Mouse (Mus musculus): ENCODE measurements at regions not wholly inside any gene's neighbourhood (a gene's known extent, or its start where the extent isn't known, plus 50 kb on each side); places are given as distances from the start of the nearest gene placed in this dataset.

DNA sequence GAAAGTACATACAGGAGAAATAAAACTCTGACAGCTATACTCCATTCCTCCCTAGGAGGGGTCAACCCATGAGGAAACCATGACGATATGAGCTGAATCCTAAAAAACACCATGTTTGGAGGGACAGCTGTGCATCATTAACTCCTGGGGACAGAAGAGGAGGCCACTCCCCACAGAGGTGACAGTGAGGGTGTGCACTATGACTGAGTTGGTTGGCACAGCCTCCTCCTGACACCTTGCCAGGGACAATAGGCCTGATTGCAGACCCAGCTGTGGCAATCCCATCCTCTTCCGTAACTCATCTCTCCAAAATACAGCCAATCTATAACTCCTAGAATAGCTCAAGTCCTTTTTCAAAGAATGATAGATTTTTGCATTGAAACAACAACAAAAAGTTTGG is 112.0 kb downstream of the Rbm43 start:
- DNase-seq: no peak

DNA sequence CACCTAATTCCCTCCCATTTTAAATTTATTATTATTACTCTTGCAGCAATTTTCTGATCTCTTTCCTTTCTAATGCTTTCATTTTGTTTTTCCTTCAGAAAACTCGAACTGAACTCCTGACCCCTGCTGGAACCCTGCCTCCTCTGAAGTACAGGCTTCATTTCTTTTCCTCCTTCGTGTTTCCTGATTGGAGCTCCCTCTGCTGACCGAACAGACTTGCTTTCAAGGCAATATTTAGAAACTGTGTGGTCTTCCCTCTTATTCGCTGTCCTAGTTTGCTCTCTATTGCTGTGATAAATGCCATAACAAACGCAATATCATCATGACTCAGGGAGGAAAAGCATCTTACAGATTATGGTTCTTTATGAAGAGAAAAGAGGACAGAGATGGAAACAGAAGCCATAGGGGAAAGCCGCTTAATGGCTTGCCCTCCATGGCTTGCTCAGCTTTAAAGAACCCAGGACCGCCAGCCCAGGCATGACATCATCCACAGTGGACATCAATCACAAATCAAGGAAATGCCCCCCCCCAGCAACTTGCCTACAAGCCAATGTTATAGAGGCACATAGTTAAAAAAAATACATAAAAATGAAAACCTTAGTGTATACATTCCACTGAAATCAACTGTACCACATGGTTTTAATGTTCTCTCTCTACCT is 104.5 kb downstream of the Rbm43 start:
- DNase-seq: peak; percentile 11 to 23

DNA sequence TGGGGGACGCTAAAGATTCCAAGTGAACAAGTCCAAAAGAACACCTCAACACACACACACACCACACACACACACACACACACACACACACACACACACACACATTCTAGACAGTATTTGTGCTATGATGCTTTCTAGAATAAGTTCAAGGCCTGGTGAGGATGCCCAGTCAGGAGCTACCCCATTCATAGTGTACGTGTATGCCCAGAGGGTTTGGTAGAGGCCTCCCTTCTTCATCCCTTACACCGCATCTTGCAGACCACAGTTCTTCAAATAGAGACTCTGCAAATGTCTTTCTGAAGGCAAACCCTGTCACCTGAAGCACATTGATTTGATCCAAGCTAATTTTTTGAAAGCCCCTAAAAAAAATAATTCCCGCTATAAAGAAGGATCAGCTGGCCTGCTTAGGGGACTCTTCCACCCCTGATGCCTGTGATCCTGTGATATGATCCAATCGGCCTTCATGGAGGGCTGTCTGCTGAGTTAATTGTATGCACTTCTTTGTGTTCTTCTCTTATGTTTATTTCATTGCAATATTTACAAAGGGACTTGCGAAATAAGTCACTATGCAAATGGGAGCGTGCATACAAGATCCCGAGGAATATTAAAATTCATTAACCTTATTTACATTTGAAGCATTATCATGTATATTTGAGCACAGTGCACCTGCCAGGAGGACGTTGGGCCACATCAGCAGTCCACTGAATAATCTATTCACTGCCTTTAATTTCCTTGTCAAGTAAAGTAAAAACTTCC is 103.8 kb downstream of the Rbm43 start:
- DNase-seq: no peak

DNA sequence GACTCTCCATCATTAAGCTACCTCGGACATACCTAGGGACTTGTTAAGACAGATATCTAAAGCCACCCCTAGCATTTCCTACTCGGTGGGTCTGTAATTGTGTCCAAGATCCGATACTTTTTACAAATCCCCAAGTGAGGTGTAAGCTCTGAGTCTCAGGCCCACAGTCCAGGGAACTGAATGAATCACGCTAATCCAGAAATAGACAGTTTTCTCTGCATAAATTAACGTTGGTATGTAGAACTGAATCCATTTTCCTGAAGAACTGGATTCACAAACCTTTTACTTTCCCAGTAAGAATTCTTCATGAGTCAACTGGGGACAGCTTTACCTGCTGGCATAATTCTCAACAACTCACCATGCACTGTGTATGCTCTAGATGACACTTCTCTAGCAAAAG is 97.1 kb downstream of the Rbm43 start:
- no peak for DNase-seq

DNA sequence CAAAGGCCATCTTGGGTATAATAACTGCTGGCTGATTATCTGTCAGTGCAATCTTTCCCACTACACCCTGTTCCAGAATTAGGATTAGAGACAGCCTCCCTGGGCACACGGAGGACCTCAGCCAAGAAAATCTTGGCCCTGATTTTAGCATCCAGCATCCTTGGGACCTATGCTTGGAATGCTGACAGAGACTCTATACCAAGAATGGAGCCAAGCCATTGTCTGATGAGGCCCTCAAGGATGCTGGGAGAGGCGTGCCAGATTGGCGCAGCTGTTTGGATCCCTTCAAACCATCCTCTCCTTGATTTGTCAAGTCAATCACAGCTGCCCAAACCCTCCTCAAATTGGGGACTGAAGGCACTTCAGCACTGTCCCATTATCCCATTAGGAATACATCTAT is 94.2 kb downstream of the Rbm43 start:
- no peak for DNase-seq

DNA sequence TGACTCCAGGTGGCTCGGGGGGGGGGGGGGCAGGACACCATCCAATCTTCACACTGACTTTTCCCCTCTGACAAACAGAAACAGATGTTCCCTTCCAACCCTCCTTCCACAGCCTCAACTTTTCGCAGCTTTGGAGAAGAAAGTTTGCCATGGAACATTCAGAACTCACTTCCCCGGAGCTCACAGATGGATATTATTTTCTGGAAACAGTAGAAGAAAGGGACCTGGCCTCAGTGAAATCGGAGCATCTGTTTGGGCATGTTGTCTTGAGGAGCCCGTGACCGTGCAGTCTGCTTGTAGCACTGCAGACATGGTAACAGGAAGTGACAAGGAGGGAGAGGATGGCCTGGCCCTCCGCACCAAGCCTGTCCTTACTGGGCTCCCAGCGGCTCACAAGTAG is 90.1 kb downstream of the Rbm43 start:
- peak in 1 of 2 experiments; percentile 9 for DNase-seq

DNA sequence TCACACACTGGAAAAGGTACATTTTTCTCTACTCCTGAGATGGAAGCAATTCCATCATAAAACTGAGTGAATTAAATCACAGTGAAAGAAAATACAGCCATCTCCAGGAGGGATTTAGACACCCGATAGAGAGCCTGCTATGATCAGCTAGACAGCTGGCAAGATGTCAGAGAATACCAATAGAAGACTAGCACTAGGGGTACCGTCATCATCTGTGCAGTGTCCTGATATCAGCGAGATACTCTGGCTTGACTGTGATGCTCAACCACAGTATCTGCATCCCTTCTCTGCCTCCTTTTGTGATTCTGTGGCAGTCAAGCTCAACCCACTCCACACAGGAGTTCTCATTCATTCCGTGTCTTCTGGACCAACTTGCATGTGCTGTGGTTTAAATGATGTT is 87.4 kb downstream of the Rbm43 start:
- DNase-seq: no peak

DNA sequence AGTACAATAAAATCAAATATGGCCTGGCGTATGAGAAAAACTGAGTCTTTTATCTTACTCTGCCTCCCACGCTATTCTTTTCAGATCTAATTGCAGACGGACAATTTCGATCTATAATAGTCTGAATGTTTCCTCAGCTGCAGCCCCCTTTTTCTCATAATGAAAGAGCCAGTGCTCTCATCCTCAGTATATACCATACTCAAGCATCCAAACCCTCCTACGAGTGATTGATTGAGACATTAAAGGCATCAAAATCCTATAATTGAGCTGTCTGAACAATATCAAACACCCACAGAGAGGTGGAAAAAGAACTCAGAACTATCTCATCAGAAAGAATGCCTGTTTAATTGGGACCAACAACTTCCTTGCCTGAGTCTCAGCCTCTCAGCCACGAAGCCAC is 87.0 kb downstream of the Rbm43 start:
- no peak for DNase-seq

DNA sequence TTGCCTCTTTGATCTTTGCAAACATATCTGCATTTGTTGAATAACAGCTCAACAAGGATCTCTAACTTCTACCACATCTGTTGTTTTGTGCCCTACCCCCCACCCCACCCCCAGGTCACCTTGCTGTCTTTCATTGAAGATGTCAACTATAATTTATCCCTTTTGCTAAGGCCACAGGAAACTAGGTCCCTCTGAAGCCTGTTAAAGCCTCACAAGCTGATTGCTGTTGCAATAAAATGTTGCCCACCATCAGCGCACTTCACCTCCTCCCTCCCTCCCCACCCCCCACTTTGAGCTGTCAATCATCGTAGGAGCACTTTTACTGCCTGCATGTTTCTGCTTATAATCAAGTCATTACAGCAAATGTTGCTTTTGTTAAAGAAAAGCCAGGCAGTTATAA is 86.5 kb downstream of the Rbm43 start:
- no peak for DNase-seq

DNA sequence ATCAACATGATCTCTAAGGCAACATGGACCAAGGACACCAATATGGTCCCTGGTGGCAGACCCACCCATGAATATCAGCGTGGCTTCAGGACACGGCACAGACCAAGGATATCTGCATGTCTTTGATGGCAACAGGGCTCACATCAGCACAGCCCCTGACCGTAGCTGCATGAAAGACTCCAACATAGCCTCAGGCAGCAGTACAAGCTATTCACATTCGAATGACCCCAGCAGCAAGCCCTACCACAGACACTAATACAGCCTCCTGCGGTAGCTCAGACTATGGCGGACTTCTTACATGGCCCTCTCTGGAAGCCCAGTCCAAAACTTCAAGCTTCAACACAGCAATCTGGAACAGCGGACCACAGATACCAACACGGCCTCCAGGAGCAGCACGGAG is 84.4 kb downstream of the Rbm43 start:
- DNase-seq: no peak

DNA sequence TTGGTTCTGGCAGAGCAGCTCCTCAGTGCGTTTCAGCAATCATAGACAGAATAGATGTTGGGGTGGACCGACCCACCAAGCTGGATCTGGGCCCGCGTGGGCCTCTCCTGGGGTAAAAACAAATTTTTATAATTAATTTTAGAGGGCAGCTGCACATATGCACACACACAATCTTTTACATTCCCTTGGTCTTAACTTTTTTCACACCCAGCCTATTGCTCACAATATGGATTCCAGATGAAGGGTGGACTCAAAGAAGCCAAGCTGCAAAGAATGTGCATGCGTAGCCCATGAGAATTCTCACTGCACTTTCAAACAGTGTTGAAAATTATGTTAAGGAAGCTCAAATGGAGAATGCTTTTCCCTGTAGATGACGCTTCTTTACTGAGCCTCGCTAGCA is 83.3 kb downstream of the Rbm43 start:
- DNase-seq: no peak

DNA sequence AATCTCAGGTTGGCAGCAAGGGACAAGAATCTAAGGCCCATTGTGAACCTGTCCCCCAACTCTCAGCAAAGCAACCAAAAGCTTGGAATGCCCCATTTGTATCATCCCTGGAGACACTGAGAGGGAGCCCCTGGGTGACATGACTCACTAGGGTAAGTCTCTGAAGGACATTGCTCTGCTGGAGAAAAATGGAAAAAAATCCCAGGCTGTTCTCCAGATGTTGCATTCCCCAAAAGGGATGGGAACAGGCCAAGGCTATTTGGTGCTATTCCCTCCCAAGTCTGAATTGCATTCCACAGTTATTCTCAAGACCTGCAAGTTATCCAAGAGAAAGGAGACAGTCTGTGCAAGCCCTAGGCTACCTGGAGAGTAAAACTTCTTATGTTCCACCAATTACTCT is 77.7 kb downstream of the Rbm43 start:
- no peak for DNase-seq

DNA sequence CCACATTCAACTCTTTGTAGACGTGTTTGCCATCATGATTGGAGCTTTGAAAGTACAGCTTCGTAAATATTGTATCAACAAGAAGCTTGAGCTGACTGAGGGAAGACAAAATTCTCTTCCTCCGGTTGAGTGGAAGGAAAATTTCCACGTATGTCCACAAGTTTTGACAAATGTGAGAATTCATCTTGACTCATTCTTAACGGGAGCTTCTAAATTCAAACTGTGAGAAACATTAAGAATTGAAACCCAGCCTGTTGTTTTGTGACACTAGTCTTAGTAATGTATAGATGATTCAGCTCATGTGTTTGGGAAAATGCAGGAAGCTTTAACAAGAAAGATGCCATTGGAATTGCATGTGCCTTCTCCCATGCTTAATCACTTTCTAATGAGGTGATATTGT is 68.9 kb downstream of the Rbm43 start:
- DNase-seq: no peak

DNA sequence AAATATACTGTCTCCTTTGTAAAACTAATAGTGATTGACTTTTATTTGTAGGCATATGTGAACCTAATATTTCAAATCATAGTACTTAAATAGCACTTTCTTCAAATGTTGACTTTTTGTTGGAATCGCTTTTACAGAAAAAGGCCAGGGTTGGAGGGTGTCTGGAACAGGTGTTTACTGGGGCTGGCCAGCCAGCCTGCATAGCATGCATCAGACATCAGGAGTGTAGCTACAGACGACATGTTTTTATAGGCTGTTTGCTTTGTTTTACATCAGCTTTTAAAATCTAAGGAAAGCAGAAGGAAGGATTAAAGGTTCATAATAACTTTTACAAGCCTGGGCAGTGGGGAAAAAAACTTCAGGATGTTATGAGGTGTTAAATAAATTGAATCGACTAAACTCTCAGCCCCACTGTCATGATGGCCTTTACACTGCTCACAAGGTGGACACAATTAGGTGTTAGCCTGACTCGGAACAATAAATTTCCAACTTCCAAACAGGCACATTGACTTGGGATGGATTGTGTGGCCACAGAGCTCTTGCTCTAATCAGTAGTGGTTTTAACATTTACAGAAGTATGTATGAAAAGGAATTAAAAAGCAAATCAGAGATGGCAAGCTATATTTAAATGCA is 66.0 kb downstream of the Rbm43 start:
- DNase-seq: no peak

DNA sequence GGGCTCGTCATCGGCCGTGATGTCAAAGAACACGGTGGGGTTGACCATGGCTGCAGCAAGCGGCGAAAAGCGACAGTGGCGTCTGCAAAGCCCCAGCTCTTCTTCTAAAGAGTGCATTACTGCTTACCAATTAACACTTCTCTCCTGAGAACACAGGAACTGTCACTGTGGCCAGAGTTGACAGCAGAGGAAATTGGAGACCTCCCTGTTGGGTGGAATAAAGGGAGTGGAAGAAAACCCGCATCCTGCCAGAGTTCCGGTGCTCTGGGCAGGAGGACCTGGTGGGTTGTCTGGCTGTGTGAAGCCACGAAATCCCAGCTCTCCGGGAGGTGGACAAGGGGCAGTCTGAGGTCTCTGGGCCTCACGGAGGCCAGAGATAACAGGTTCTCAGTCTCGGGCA is 63.4 kb downstream of the Rbm43 start:
- no peak for DNase-seq

Data from layer of hippocampus, postnatal 36 days (tissue).